Mouse (Mus musculus) fat pad, adult 2 months (tissue): ENCODE results near the gene Cdkn2aipnl.

ENCODE experiments used
- DNase-seq: peaks from one replicate; pipeline ENCODE4 v3.0.0-alpha.2; 2011; ENCODE audit warnings: low read depth, low spot score; ENCODE audit errors: extremely low read depth

Gene Cdkn2aipnl

DNA sequence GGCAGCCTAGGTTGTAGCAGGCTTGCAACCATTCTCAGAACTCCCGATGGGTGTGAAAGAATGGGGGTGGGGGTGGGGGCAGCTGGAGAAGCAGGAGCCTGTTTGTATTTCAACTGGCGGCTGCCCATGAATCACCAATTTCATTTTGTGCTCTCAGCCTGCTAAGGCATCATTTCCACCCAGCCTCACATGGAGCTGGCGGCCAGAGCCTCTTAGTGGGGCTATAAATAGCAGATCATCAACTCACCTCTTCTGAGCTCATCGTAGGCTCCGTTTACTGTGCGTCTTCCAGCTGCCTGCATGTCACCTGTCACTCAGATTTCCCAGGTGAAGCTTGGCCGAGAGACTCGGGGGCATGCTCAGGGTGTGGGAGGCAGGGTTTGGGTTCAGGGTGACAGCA, 21.9 kb upstream of the Cdkn2aipnl start:
- no peak for DNase-seq

DNA sequence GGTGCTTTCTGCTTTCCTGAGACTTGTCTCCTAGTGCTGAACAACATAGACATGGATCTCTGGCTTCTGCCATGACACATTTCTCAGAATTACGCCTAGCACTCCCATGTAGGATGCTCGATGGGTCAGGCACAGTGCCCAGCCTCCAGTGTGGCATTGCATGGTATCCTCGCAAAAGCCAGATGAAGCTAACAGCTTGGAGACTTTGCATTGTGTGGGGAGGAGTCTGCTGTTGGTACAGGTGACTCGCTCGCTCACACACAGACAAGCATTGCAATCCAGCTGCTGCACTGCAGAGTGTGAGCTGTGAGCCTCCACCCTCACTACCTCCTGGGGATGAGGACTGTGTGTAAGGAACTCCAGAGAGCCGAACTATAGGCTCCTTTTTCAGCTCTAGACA, 21.3 kb upstream of the Cdkn2aipnl start:
- DNase-seq: no peak

DNA sequence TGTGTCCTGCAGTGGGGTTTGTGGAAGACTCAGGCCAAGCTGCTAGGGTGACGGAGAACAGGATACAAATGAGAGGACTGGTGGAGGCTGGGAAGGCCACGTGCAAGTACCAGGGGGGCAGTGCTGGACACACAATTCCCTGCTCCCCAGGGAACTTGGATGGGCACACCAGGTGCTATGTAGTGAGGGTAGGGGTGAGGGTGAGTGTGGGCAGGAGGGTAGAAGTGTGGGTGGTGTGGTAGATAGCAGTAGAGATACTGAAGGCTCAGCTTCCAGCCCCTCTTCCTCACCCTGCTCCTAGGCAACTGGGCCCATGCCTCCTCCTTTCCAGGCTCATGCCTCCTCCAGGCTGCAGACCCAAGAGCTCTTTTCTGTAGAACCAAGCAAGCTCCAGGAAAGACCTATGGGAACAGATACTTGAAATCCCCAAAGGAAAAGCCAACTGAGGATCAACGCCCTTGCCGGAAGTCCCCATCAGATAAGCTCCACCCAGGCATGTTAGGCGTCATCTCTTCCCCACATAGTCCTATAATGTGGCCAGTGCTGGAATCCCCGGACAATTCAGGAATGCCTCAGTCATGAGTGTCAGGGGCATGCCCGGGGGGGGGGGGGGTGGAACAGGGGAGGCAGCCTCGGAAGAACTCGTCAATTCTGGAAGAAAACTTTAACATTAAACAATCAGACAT, 18.2 kb upstream of the Cdkn2aipnl start:
- DNase-seq: no peak

DNA sequence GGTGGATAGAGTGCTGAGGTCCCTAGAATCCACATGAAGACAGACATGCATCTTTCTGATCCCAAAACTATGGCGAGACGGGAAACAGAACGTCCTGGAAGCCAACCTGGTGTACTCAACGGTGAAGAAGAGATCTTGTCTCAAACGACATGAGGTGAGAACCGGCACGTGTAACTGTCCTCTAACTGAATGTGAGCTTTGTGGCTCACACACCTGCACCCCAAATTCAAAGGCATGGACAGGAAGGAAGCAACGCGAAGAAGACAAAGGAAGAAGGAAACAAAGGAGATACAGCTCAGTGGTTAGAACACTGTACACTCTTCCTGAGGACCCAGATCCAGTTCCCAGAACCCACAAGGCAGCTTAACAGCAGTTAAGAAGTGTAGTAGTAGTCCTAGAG, 17.5 kb upstream of the Cdkn2aipnl start:
- no peak for DNase-seq

DNA sequence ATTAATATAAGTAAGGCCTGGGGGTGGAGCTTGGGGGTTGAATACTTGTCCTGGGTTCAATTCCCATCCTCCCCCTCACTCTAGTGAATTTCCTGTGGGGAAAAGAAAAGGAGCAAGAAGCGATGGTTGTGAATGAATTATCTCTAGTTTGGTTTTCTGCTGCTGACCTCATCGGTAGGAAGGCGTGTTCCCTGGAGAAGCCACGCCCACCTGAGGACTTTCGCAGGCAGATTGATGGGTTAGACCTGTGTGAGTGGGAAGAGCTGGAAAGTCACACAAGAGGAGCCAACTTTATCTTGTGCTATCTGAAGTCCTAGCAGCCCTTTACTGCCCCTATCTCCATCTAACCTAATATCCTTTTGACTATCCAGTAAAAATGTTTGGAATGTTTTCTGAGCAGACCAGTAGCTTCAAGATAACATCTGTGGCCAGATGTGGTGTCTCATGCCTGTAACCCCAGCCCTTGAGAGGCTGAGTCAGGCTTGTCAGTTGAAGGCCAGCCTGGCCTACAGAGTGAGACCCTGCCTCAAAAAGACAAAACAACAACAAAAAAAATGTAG, 15.5 kb upstream of the Cdkn2aipnl start:
- no peak for DNase-seq

DNA sequence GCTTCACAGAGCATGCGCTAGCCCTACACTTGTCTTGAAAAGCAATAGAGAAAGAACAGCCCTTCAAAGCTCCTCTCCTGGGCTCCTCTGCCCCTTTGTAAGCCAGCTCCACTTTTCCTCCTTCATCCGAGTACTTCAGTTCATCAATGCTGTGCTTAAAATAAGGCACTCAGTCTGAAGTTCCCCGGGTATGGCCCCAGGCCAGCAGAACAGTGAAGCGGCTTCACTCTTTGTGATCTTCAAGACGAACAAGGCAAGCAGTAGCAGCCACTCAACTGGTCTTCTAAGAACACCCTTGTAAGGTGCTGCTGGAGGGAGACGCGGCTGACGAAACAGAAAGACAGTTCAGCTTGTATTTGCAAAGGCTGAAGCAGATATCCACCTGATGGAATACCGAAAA, 11.3 kb upstream of the Cdkn2aipnl start:
- no peak for DNase-seq

DNA sequence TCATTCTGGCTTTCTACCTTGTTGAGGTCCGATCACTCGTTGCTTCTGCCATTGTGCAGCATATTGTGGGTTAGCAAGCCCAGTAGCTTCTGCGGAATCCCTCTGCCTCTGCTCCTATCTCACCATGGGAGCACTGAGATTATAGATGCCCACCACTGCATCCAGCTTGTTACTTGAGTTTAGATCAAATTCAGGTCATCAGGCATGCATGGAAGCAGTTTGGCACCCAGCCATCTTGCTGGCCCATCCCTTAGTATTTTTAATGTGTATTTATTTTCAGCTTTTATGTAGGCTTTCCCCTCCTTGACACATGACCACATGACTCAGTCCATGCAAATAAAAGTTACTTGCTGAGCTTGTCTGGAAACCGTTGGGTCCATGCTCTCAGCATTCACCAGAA, 9.7 kb upstream of the Cdkn2aipnl start:
- DNase-seq: no peak

DNA sequence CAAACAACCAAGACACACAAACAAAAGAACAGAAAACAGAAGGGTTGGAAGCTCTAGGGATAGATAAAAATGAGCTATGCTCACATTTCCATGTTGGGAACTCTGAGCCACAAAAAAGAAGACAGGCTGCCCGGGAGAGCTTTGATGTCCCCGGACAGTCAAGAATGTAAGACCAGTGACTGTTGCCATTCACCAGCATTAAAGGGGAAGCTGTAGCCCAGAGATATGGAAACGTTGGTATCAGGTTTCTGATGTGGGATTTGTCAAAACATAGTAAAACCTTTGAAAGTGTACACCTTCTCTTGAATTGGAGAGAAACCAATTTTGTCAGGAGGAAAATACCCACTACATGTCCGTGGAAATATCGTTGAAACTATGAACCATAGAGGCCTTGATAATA, 8.0 kb upstream of the Cdkn2aipnl start:
- DNase-seq: no peak

DNA sequence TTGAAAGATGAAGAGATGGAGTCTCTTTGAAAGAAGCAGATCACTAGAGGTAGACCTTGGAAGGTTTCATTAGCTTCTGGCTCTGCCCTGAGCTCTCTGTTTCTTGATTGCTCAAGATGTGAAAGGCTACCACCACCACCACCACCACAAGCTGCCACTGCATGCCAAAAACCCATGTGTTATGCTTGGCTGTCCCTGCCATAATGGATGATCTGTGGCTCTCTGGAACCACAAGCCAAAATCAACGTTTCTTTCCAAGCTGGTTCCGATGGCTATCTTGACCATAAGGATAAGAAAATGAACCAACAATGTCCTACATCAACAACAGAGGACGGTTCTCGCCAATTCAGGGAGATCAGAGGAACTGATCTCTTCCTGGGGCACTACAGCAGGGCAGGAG, 7.4 kb upstream of the Cdkn2aipnl start:
- peak; percentile 94 for DNase-seq

DNA sequence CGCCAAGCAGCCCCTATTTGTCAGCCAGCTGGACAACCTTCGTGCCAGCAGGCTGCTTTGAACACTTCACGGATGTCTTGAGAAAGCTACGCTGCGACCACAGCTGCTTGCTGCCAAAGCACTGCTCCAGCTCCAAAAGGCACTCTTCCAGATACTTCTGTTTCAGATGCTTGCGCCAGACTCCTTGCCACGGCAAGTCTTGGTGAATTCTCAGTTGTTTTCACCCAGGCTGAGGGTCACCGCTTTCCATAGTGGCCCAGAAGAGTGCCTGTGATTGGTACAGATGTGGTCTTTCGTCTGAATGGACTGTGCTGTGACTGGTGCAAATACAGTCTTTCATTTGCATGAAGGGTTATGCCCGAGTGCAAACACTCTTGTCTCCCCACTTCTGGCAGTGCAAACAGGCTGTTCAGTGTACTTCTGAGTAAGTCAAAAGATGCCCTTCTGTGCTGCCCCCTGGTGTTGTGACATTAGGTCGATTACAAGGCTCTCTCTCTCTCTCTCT, 6.4 kb upstream of the Cdkn2aipnl start:
- DNase-seq: peak; percentile 90

DNA sequence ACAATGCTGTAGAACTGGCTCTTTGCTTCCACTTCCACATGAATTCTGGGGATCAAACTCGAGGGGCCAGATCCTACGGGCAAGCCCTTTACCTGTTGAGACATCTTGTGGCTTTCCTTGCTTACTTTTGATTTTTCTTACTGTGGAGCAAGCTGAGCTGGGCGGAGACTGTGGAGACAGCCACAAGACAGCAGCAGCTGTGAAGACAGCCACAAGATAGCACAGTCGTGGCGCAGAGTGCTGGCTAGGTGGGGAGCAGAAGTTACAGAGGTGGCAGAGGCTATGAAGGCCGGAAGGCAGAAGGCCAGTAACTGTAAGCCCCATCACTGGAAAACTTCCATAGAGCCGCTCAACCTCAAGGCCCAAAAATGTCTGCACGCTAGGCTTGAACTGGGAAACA, 5.7 kb upstream of the Cdkn2aipnl start:
- no peak for DNase-seq

DNA sequence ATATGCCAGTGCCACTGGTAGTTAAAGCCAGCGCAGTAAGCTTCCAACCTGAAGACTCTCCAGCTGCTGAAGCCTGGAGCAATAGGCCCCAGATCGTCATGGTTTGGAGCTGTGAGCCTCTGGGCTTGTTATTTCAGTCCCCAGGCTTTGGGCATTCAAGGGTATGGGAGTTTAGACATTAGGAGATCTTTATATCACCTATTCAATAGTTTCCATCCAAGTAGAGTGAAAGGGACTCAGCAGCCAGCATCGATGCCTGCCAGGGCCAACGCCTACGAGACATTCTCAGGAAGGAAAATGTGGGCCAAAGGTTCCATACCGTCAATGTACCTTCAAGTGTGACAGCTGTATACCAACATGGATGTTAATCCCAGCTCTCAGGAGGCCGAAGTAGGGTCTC, 5.2 kb upstream of the Cdkn2aipnl start:
- peak; percentile 88 for DNase-seq

DNA sequence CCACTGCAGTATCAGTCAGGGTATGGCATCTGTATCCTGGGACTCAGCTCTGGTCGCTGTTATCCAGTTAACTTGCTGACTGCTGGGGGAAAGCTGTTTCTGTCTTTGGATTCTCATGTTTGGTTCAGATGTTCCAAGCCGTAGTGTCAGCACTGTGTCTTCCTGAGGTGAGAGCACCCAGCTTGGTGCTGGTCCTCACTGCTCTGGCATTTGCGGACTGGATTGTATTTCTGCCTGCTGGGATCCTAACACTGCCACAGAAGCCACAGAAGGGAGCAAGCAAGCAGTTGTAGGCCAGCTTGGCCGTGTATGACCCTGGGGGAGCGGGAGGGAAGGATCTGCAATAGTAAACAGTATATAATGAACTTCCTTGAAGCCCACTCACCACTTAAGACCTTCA, 810 bp upstream of the Cdkn2aipnl start:
- no peak for DNase-seq

DNA sequence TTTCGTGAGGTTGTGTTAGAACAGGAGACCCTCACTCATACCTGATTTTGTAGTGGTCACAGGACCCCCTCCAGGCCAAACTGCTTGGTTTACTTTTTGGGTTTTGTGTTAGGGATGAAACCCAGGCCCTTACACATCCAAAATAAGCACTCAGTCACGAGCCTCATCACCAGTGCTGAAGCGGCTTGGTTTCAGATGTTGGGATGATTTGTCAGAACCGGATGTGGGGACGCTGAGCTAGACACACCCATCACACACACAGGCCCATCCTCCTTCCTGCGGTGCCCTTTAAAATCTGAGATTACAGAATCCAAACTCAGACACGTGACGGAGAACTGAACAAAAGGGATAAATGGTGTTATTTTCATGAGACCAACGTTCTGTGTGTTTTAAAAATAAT, 1.4 kb downstream of the Cdkn2aipnl start:
- no peak for DNase-seq

DNA sequence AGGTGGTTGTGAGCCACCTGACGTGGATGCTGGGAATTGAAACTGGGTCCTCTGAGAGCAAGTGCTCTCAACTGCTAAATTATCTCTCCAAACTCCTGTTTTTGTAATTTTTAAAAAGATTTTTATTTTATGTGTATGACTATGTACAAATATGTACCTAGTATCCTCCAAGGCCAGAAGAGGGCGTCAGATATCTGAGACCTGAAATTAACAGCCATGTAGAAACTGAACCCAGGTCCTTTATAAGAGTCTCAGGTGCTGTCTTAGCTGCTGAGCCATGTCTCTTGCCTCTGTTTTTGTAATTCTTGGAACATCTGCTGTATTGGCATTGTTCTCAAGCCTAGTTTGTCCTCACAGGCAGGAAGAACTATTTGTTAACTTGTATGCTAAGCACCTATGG, 2.0 kb downstream of the Cdkn2aipnl start:
- no peak for DNase-seq

DNA sequence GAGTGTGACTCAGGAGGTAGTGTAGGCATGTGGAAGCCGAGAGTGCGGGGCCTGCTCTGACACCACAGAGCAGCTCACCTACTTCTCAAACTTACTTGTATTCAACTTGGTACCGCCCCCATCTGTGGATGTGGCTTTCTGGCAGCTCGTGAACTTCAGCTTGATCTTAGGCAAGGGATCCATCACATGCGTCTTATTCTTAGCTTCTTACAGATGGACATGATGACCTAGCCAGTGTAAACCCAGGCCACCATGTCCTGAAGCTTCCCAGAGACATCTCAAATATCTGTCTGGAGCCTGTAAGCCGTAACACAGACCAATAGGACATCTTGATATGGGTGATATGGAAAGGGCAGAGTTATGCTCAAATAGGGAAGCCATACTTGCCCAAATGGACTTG, 4.2 kb downstream of the Cdkn2aipnl start:
- DNase-seq: no peak

DNA sequence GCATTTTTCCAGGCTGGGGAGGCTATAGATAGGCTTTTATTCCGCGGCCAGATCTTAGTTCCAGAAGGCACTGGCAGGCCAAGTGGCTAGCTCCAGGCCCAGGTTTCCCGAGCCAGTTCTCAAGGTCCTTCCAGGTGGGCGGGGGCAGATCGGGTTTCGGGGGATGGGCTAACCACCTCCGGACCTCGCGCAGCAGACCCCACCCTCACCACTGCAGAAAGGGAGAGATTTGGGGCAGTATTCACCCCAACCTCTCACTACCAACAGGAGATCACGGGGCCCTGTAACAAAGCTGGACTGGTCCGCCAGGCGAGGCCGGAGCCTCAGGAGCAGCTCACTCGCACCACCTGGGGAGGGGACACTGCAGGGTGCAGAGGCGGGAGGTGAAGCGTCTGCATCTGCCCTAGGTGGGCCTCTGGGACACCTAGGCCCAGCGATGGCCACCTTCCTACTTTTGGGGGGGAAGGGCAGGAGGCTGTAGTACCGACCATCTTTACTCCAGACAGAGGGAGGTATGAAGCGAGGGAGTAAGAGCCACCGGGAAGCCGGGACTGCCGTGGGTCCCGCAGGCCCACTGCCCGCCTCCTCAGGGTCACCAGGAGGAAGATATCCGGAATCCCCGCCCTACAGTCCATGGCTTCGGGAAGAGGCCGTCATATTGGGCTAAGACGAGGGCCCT, 32.3 kb downstream of the Cdkn2aipnl start:
- DNase-seq: no peak

DNA sequence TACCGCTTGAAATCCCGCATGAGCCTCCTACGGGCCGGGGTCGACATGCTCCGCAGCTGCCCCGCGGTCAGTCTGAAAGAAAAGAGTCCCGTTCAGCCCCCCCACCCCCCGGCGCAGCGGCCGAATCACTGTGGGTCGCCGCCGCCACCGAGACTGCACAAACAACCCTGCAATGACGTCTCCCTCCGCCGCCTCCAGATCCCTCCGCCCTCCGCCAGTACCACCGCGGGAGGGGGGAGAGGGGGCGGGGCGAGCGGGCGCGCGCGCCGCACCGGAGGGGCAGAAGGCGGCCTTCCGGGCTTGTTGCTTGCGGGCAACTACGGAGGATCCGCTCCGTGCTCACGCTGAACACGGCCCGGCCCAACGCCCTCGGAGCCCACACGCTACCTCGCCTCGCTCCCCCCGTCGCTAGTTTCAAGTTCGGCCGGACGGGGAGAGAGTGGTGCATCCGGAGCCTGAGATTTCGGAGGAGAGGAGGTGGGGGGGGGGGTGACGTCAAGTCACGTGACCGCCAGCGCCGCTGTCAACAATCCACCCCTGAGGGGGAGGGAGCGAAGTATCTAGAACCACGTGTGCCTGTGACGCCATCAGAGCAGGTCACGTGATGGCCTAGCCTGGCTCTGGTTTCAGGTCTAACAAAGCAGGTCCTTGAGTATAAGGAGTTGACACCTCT, 33.0 kb downstream of the Cdkn2aipnl start, which contains the start of gene Ube2b:
Ube2b (minus strand) TSS at position 473 of the 673 bp plus-strand sequence.
- peak; percentile 94 for DNase-seq

DNA sequence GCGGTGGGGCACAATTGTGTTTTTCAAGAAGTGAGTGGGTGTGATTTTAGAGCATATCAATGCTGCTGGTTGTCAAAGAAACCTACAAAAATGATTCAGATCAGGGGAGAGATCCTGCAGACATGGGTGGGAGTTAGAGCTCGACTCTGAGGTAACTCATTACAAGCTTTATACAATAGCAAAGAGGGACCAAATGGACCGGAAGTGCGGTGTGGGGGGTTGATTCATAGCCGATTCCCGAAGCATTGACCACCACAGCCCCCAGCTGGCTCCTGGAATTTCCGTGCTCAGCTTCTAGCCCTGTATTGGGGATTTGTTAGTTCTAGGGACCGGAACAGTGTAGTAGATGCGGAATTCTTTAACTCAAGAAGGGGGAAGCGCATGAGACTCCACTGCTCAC, 33.9 kb downstream of the Cdkn2aipnl start:
- DNase-seq: no peak

DNA sequence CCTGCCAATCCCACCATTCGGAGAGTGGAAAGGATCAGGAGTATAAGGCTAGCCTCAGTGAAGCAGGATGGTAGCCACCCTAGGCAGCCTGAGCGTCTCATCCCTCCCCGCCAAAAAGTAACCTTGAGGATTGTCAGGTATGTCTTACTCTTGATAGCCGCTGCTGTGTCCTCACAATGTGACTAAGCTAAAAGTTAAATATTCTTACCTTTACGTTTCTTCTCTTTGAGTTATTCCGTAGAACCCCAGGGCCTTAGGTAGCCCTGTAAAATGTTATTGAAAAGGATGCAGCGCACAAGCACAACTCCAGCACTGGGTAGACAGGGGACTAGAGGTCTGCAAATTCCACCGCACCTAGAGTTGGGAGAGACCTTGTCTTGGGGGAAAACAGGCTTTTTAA, 34.4 kb downstream of the Cdkn2aipnl start:
- no peak for DNase-seq

DNA sequence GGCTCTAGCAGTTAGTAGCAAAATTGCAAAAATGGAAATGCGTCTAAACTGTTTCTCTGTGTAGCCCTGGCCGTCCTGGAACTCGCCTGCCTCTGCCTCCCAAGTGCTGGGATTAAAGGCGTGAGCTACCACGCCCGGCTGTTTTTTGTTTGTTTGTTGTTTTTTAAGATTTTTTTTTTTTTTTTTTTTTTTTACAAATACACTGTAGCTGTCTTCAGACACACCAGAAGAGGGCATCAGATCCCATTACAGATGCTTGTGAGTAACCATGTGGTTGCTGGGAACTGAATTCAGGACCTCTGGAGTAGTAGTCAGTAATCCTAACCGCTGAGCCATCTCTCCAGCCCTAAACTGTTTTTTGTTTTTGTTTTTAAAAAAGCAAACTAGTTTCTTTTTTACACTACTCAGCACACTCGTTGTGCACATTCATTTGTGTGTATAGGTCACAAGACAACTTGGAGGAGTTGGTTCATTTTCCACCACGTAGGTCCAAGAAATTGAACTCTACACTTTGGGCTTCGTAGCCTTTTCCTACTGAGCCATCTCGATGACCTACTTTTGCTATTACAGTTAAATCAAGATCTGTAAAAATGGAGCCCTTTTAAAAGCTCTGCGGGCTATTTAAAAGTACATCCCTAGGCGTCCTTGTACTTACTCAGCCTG, 35.5 kb downstream of the Cdkn2aipnl start:
- DNase-seq: no peak

DNA sequence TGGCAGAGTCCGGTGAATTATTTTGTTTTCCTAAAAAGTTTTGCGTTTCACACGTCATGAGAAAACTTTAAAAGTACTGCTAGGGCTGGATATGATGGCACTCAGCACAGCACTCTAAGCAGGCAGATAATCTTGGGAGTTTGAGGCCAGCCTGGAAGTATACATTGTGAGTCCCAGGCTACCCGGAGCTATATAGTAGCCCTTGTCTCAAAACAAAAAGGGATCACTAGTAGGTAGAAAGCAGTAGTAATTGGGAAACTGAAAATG, 36.0 kb downstream of the Cdkn2aipnl start:
- no peak for DNase-seq
